Mouse (Mus musculus) bone marrow macrophage, adult 2 months (primary cell): ENCODE results near the gene Lipc. TPM values are rescaled to one million over a fixed set of nuclear protein-coding genes. Genes with fewer than 3 reads are reported as not detected.

Experiments used
- H3K27ac ChIP-seq: 2 replicates; pipeline ENCODE4 v1.5.1; 2012; ENCODE audit warnings: low read depth, low read length; ENCODE audit not compliant: insufficient read depth
- H3K4me1 ChIP-seq: 2 replicates; pipeline ENCODE4 v1.6.1; 2012; ENCODE audit warnings: low read length; ENCODE audit not compliant: control insufficient read depth, insufficient read depth
- H3K4me3 ChIP-seq: 2 replicates; pipeline ENCODE4 v1.5.1; 2012; ENCODE audit warnings: mild to moderate bottlenecking, low read length, moderate library complexity; ENCODE audit not compliant: insufficient read depth
- CTCF ChIP-seq: IDR thresholded peaks from 2 replicates; pipeline ENCODE4 v1.5.1; 2012; ENCODE audit warnings: low read depth, mild to moderate bottlenecking, low read length, moderate library complexity
- POLR2A ChIP-seq: IDR thresholded peaks from 2 replicates; pipeline ENCODE4 v1.6.1; 2012; ENCODE audit warnings: mild to moderate bottlenecking, low read depth, low read length, borderline replicate concordance
- polyA plus RNA-seq: library from polyadenylated mRNA; stranded (reverse); fragments of >200 nt; gene quantifications from 2 replicates; pipeline ENCODE4 v1.2.4, GENCODE M21; 2012; ENCODE audit not compliant: missing spikeins, insufficient read depth, insufficient read length

Lipc gene
- polyA plus RNA-seq, 1 experiment = 0.32 TPM

DNA sequence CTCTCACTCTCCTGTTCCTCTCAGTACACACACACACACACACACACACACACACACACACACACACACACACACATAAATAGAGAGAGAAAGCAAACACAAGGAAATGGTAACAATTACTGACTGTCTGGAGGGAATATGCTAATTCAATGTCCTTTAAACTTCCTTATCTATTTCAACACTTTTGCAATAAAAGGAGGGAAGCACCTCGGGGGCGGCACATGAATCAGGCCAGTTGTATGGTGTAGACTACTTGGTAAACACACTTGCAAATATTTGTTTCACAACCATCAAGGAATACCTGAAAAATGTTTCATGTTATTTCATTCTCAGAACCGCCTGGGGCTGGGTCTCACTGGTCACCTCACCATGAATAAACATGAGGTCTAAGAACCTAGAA is 30.9 kb downstream of the Lipc start:
- H3K4me1 ChIP-seq = no peaks in the 10 kb centered on the region
- TF ChIP-seq CTCF = no peak
- TF ChIP-seq POLR2A = no peak
- no peak overlapping the region for H3K27ac ChIP-seq
- no peak overlapping the region for H3K4me3 ChIP-seq

DNA sequence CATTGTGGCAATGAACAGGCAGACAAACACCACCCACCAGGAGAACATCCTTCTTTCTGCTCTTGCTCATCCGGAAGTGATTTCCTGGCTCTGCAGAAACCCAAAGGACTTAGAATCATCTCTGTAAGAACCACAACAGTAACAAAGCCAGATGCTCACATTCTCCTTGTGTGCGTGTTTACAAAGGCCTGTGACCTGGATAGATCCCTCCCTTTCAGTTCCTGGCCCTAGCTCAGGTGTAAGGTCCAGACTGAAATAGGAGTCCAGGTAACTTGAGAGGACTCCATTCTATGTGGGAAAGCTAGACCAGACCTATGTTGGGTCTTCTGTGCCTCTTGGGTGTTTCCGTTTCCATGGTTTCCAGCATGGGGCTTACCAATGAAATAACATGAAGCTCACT is 32.8 kb downstream of the Lipc start:
- TF ChIP-seq POLR2A (no peak), CTCF (no peak)
- no peak overlapping the region for H3K27ac ChIP-seq
- no peaks in the 10 kb centered on the region for H3K4me1 ChIP-seq

DNA sequence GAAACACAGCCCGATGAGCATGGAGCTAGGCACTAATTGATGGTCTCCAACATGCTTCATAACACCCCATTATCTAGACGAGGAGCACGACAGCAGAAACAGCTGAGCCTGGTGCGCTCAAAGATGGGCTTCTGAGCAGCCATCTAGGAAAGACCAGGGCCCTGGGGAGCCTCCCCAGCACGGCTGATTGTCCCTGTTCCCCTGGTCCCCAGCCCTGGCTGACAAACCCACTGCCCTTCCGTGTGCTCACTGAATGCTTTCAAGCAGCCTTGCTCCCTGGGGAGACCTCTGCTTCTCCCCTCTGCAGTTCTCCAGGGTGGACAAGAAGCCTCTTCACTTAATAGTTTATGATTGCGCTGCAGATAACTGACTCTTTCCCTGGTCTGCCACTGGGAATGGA is 35.5 kb downstream of the Lipc start:
- no peak for TF ChIP-seq CTCF
- no peak for TF ChIP-seq POLR2A
- Histone ChIP-seq H3K4me1 (no peaks in the 10 kb centered on the region), H3K27ac (no peak overlapping the region), H3K4me3 (no peak overlapping the region)

More for the DNA sequence above, 32.8 kb downstream of the Lipc start:
- H3K4me3 ChIP-seq = no peak overlapping the region

DNA sequence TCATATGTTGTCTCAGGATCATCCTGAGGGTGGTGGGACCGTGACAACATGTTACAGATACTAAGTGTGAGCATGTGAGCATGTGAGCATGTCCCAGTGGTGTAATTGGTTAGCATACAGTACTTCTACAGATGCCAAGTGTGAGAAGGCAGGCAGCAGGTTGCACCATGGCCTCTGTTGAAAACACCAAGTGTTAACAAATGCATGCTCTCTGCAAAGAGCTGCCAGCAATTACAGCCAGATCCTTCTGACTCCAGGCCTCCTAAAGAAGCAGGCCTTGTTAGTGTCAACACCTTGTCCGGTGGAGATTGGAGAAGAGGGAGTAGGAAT is 36.7 kb downstream of the Lipc start:
- H3K27ac ChIP-seq = no peak overlapping the region
- no peak overlapping the region for H3K4me3 ChIP-seq
- TF ChIP-seq CTCF (no peak), POLR2A (no peak)
- no peaks in the 10 kb centered on the region for H3K4me1 ChIP-seq

DNA sequence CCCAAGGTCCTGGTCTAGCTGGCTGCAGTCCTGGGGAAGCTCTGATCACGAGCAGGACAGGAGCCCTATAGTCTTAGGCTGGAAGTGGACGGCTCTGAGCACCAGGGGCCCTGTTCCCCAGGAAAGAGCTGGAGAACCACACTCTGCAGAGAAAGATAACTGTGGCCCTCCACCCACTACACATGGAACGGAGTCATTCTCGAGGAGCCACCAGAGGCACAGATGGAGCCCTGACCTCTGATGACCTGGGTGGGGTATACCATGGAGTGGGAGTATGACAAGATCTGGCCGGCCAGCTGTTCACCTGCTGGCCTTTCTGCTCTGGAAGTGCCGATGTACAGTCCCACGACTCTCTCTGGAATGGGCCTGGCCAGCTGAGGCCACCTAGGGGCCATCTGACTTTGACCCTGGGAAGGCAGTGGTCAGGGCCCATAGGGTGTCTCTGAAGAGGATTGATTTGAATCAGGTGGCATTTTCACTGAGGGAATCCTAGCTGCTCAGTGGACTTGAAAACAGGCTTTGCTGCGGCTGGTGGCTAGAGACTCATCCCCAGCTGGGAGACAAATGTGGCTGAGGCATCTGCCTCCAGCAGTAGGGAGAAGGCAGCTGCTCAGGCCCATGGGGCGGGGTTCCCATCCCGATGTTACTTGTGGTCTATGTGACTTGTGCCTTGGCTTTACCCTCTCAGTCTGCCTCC is 37.2 kb downstream of the Lipc start:
- no peak for TF ChIP-seq POLR2A
- TF ChIP-seq CTCF = no peak
- H3K4me3 ChIP-seq = no peak overlapping the region
- H3K4me1 ChIP-seq = no peaks in the 10 kb centered on the region
- no peak overlapping the region for H3K27ac ChIP-seq

DNA sequence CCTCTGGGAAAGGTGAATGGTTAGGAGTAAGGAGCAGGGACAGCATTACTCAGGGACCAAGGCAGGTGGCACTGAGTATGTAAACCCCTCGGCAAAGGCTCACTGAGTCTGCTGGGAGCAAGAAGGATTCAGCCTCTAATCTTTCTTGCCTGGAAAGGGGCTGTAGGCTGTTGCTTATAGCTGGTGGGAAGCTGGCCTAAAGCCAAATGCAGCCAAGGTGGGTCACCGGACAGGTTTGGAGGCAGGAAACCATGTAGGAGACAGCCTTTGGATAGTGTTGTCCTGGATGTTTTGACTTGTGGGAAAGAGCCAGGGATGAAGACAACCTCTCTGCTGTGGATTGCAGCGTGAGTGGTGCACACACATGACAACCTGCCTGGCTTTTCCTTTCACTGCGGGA is 40.9 kb downstream of the Lipc start:
- Histone ChIP-seq H3K4me1 (no peaks in the 10 kb centered on the region), H3K4me3 (no peak overlapping the region), H3K27ac (no peak overlapping the region)
- no peak for TF ChIP-seq CTCF
- no peak for TF ChIP-seq POLR2A

DNA sequence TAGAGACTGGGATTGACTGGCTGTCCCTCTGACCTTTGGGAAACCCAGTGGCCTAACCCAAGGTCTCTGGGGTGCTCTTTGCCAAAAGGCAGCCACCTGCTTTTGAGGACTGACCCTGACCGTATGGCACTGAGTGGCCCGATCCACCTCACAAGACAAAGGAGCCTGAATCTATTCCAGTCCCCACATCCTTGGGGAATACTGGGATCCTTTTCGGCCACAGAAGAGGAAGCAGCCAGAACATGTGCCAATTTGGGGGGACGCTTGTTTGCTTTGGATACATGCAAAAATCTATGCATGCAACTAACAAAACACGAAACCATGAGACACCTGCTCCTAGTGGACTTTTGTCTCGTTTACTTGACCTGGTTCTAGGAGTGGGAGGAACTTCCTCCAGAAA is 41.7 kb downstream of the Lipc start:
- no peak for TF ChIP-seq CTCF
- TF ChIP-seq POLR2A = no peak
- no peaks in the 10 kb centered on the region for H3K4me1 ChIP-seq
- H3K27ac ChIP-seq = no peak overlapping the region
- H3K4me3 ChIP-seq = no peak overlapping the region

DNA sequence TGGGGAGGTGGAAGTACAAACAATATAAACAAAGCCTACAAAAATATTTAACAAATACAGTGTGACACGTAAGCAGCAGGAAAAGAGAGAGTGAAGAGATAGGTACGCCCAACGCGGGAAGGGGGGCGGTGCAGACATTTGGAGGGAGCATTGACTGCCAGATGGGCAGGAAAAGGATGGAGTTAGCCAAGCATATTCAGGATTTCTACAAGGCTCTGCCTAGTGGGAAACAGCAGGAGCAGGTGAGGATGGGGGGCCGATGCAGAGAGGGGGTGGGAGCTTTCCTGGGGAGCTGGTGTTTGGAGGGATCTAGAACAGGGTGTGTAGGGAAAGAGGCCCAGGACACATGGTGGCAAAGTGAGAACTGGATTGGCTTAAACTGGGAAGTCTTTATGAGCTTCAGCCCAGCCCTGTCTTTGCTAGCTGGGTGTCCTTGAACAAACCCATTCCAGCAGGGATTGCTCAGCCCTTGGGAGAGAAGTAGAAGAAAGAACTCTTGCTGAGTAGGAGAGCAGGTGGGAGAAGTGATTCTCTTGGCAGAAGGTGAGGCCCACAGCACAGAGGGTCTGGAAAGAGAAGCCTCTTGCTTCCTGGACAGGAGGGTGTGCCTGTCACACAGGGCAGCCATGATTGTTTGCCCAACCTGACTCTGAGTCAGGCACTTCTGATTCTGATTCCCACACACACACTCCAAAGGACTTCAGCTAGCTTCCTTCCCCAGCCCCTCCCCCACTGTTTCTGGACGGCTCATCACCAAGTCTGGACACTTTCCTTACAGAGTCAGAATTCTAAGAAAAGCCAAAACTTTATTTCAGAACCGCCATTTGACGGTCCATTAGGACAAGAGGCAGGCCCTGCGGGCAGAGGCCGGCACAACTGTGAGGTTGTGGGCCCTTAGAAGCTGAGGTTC is 49.0 kb downstream of the Lipc start:
- Histone ChIP-seq H3K27ac (no peak overlapping the region), H3K4me1 (no peaks in the 10 kb centered on the region), H3K4me3 (no peak overlapping the region)
- TF ChIP-seq POLR2A (no peak), CTCF (no peak)

DNA sequence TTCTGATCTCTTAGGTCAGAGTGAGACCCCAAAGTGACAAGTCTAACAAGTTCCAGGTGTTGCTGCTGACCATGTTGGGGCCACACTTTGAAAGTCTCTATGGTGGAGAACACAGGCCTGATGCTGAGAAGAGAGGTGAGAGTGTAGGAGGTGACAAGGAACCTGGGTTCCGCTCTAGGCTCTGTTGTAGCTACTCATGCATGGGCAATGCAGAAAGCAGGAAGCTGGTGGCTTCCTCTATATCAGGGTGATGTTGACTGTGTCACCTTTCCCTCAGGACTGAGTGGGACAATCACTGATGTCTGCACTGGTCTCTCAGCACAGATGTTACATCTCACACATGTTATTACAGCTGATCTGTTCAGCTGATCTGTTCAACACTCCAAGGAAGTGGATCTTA is 57.8 kb downstream of the Lipc start:
- TF ChIP-seq CTCF (no peak), POLR2A (no peak)
- no peak overlapping the region for H3K4me3 ChIP-seq
- H3K27ac ChIP-seq = no peak overlapping the region
- peaks cover 10% of the 10 kb centered on the region for H3K4me1 ChIP-seq

DNA sequence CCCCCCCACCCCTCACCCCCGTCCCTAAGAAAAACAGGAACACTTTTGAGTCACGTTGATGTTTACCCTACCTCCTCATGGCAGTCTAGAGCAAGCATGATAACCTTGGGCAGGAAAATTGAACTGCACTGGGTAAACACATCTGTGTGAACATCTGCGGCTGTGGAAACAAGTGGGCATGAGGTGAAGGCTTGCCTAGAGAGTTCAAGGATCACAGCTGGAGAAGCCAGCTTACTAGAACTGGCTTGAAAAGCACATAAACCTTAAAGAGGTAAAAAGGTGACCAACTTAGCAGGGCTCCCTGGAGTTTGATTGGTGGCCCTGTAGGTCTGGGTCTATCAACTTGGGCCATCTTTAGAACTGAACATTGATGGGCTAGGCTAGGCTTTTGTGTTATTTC is 58.5 kb downstream of the Lipc start:
- no peak overlapping the region for H3K4me3 ChIP-seq
- H3K27ac ChIP-seq = no peak overlapping the region
- TF ChIP-seq CTCF = no peak
- peaks cover 17% of the 10 kb centered on the region for H3K4me1 ChIP-seq

DNA sequence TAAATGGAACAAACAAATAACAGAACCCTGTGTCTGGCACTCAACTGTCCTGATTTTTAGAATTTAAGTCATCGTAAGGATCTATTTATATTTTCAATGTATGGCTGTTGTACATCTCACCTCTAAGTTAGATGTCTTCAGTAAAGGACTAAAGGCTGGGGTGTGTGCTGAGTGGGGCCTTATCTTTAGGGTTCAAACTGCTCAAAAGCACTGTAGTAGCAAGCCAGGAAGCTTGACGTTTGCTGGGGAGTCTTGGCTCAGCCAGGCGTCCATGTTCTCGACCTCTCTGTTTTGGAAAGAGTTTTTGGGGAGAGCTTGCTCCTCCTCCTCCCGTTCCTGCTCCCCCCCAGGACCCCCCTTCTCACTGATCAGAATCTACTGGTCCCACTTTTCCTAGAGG is 59.4 kb downstream of the Lipc start:
- Histone ChIP-seq H3K27ac (no peak overlapping the region), H3K4me1 (peaks cover 19% of the 10 kb centered on the region), H3K4me3 (no peak overlapping the region)
- TF ChIP-seq POLR2A = no peak
- TF ChIP-seq CTCF = no peak
